Mouse (Mus musculus) lung, adult 18-20 months (tissue): ENCODE measurements around the gene Rnf217.

Experiments used
- DNase-seq, 2 experiments: peaks; one replicate each; pipeline ENCODE4 v3.0.0; 2022; ENCODE audit warnings: mixed read lengths in 2 of 2

Gene Rnf217

GRCm38 (mm10) chr10:31494296-31494695 lies 114.7 kb downstream of the Rnf217 start:
- DNase-seq: no peak

- no peak for DNase-seq
Observed at GRCm38 (mm10) chr10:31467043-31467898, 141.7 kb downstream of the Rnf217 start.

GRCm38 (mm10) chr10:31465840-31466541 lies 143.0 kb downstream of the Rnf217 start:
- DNase-seq: no peak

GRCm38 (mm10) chr10:31465424-31465823 lies 143.6 kb downstream of the Rnf217 start:
- no peak for DNase-seq

- DNase-seq: no peak
Observed at GRCm38 (mm10) chr10:31463044-31463443, 145.9 kb downstream of the Rnf217 start.

- DNase-seq: no peak
Observed at GRCm38 (mm10) chr10:31456806-31457205, 152.2 kb downstream of the Rnf217 start.

GRCm38 (mm10) chr10:31447083-31447482 lies 161.9 kb downstream of the Rnf217 start:
- no peak for DNase-seq

- DNase-seq: peak; percentile 76 to 86
Observed at GRCm38 (mm10) chr10:31445291-31446124, 163.5 kb downstream of the Rnf217 start, which contains the start of gene Tpd52l1. Gene Tpd52l1 (minus strand): TSS chr10:31445958.

GRCm38 (mm10) chr10:31444206-31444605 lies 164.8 kb downstream of the Rnf217 start:
- no peak for DNase-seq
